Mouse (Mus musculus) embryonic facial prominence, embryonic 11.5 days (tissue): ENCODE data around the gene Otulin. TPM values are rescaled to one million over a fixed set of nuclear protein-coding genes. Genes with fewer than 3 reads are reported as not detected.

Experiments used
- ATAC-seq: fragments of 200-750 bp; cut with Nextera tagmentation; replicated peaks from 2 replicates; pipeline ENCODE4 v1.8.0; 2017; ENCODE audit warnings: low read depth; ENCODE audit not compliant: insufficient number of reproducible peaks, low FRiP score, low TSS enrichment
- DNase-seq: peaks from one replicate; pipeline ENCODE4 v3.0.0-alpha.2; 2015; ENCODE audit warnings: low spot score
- H3K27ac ChIP-seq: fragments of 300-500 bp; sonication (generic); replicated peaks from 2 replicates; pipeline ENCODE4 v1.5.1; 2014; ENCODE audit warnings: mild to moderate bottlenecking, low read depth, low read length, control low read depth
- H3K27me3 ChIP-seq: fragments of 300-500 bp; sonication (generic); 2 replicates; pipeline ENCODE4 v1.6.1; 2014; ENCODE audit warnings: mild to moderate bottlenecking, low read length, moderate library complexity, mixed read lengths; ENCODE audit not compliant: control insufficient read depth, insufficient read depth
- H3K36me3 ChIP-seq: fragments of 300-500 bp; sonication (generic); replicated peaks from 2 replicates; pipeline ENCODE4 v1.6.1; 2014; ENCODE audit warnings: low read depth, mild to moderate bottlenecking, low read length, moderate library complexity, mixed read lengths; ENCODE audit not compliant: control insufficient read depth, insufficient read depth
- H3K4me1 ChIP-seq: fragments of 300-500 bp; sonication (generic); 2 replicates; pipeline ENCODE4 v1.6.1; 2014; ENCODE audit warnings: low read length, mixed read lengths; ENCODE audit not compliant: control insufficient read depth, insufficient read depth
- H3K4me2 ChIP-seq: fragments of 300-500 bp; sonication (generic); 2 replicates; pipeline ENCODE4 v1.6.1; 2014; ENCODE audit warnings: low read depth, mild to moderate bottlenecking, control low read depth, low read length, moderate library complexity
- H3K4me3 ChIP-seq: fragments of 300-500 bp; sonication (generic); 2 replicates; pipeline ENCODE4 v1.5.1; 2014; ENCODE audit warnings: low read depth, low read length, control low read depth
- H3K9ac ChIP-seq: fragments of 300-500 bp; sonication (generic); replicated peaks from 2 replicates; pipeline ENCODE4 v1.6.1; 2014; ENCODE audit warnings: mild to moderate bottlenecking, control low read depth, low read length
- H3K9me3 ChIP-seq: fragments of 300-500 bp; sonication (generic); replicated peaks from 2 replicates; pipeline ENCODE4 v1.6.1; 2016; ENCODE audit warnings: mild to moderate bottlenecking, low read length, inconsistent platforms, mixed read lengths; ENCODE audit not compliant: control insufficient read depth
- WGBS: fragments of 180-500 bp; shearing (Covaris S2); extraction: QIAGEN DNeasy Blood & Tissue Kit; methylation state at CpG from one replicate; pipeline ENCODE4 v1.1.7; 2014; 5-methylcytosine and 5-hydroxymethylcytosine counted together
- polyA plus RNA-seq: library from polyadenylated mRNA; unstranded; fragments of >200 nt; fragmentation: Nextera tagmentation; extraction: Ambion mirVana; gene quantifications from 2 replicates; pipeline ENCODE4 v1.2.1, GENCODE M21; 2014

Gene Otulin
- polyA plus RNA-seq, 1 experiment from 2014 or later, result 38.0 TPM

DNA sequence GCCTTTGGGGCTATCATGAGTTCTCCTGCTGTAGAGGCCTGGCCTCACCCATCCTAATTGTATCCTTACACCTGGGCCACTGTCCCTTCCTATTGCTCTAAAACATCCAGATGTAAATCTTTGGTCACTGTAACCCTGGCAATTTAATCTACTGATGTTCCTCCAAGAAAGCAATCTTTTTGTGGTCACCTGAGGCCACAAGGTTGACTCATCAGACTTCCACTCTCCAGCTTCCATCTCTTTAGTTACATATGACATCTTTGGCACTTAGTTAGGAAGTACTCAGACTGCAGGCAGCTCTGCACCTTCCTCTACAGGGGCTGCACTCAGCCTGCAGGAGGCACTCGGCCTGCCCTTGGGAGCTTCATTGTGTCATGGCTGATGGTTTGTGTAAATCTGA, 53.6 kb downstream of the Otulin start:
- Histone ChIP-seq H3K4me2 (no peak overlapping the region), H3K4me3 (no peak overlapping the region), H3K27me3 (no peaks in the 10 kb centered on the region), H3K9ac (no peak overlapping the region), H3K9me3 (no peaks in the 10 kb centered on the region), H3K27ac (no peak overlapping the region), H3K4me1 (no peaks in the 10 kb centered on the region), H3K36me3 (no peaks in the 10 kb centered on the region)
- 79% methylated on average over 1 of the region's 1 CpGs for WGBS
- ATAC-seq, result no peak
- DNase-seq, result no peak

DNA sequence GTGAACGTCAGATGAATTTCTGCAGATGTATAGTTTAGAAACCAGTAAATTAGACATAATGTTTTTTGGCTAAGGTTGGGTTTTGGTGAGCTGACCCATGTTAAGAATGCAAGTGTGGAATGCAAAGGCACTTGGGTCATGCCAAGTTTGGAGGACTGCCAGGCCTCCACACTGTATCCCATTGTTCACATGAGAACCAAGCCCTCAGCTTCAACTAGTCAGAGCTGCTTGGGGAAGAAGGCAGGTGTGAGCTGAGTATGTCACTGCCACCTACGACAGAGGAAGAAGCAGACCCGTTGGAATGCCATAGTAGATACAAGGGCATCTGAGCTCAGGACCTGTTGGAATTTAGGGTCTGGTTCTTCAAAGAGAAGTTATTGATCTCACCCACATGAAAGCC, 54.6 kb downstream of the Otulin start:
- Histone ChIP-seq H3K9ac (no peak overlapping the region), H3K27me3 (no peaks in the 10 kb centered on the region), H3K36me3 (no peaks in the 10 kb centered on the region), H3K9me3 (no peaks in the 10 kb centered on the region), H3K4me3 (no peak overlapping the region), H3K27ac (no peak overlapping the region), H3K4me2 (no peak overlapping the region), H3K4me1 (no peaks in the 10 kb centered on the region)
- ATAC-seq (no peak), DNase-seq (no peak)
- WGBS, result 84% methylated on average over 3 of the region's 3 CpGs

- no peak overlapping the region for H3K4me3 ChIP-seq
- no peak overlapping the region for H3K4me2 ChIP-seq
- H3K9me3 ChIP-seq, result no peaks in the 10 kb centered on the region
- DNase-seq (no peak), ATAC-seq (no peak)
- no peaks in the 10 kb centered on the region for H3K4me1 ChIP-seq
- H3K9ac ChIP-seq, result no peak overlapping the region
- H3K27me3 ChIP-seq, result no peaks in the 10 kb centered on the region
- WGBS, result 84% methylated on average over 8 of the region's 8 CpGs
- no peaks in the 10 kb centered on the region for H3K36me3 ChIP-seq
- no peak overlapping the region for H3K27ac ChIP-seq
These were observed 55.3 kb downstream of the Otulin start for GRCm38 (mm10) chr15:27574992-27575781.

- no peak overlapping the region for H3K4me3 ChIP-seq
- H3K4me1 ChIP-seq, result no peaks in the 10 kb centered on the region
- no peak overlapping the region for H3K9ac ChIP-seq
- H3K9me3 ChIP-seq, result no peaks in the 10 kb centered on the region
- H3K27me3 ChIP-seq, result no peaks in the 10 kb centered on the region
- 82% methylated on average over 8 of the region's 8 CpGs for WGBS
- ATAC-seq, result no peak
- no peak overlapping the region for H3K4me2 ChIP-seq
- DNase-seq, result no peak
- no peaks in the 10 kb centered on the region for H3K36me3 ChIP-seq
- H3K27ac ChIP-seq, result no peak overlapping the region
These were observed 59.3 kb downstream of the Otulin start for GRCm38 (mm10) chr15:27571179-27571578.

GRCm38 (mm10) chr15:27570385-27570784, 60.1 kb downstream of the Otulin start:
- Histone ChIP-seq H3K27ac (no peak overlapping the region), H3K9me3 (no peaks in the 10 kb centered on the region), H3K4me3 (no peak overlapping the region), H3K4me1 (no peaks in the 10 kb centered on the region), H3K4me2 (no peak overlapping the region), H3K36me3 (no peaks in the 10 kb centered on the region), H3K9ac (no peak overlapping the region), H3K27me3 (no peaks in the 10 kb centered on the region)
- ATAC-seq, result no peak
- 82% methylated on average over 4 of the region's 4 CpGs for WGBS
- no peak for DNase-seq

DNA sequence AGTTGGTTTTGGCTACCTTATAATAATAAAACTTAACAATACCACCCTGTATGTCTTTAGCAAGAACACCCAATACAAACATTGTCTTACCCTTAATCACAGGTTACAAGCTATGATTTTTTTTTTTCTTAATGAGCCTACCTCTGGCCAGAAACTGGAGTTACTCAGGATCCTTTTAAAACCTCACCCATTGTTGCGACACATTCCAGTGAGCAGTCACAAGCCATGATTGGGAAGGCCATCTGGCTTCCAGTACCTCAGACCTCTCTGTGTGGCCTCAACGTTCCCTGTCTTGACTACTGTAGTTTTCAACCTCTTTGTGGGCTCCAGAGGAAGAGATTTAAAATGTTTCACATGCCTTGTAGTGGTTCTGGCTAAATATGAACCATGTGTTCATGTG, 60.6 kb downstream of the Otulin start:
- no peak overlapping the region for H3K27ac ChIP-seq
- no peaks in the 10 kb centered on the region for H3K27me3 ChIP-seq
- H3K36me3 ChIP-seq, result no peaks in the 10 kb centered on the region
- H3K4me1 ChIP-seq, result no peaks in the 10 kb centered on the region
- no peak overlapping the region for H3K4me3 ChIP-seq
- no peak overlapping the region for H3K4me2 ChIP-seq
- 46% methylated on average over 2 of the region's 2 CpGs for WGBS
- no peak overlapping the region for H3K9ac ChIP-seq
- no peaks in the 10 kb centered on the region for H3K9me3 ChIP-seq
- ATAC-seq, result no peak
- DNase-seq, result peak; percentile 44

GRCm38 (mm10) chr15:27568371-27568770, 62.1 kb downstream of the Otulin start:
- WGBS, result 89% methylated on average over 6 of the region's 6 CpGs
- Histone ChIP-seq H3K36me3 (no peaks in the 10 kb centered on the region), H3K4me2 (no peak overlapping the region), H3K9ac (no peak overlapping the region), H3K9me3 (no peaks in the 10 kb centered on the region), H3K27me3 (no peaks in the 10 kb centered on the region), H3K4me1 (no peaks in the 10 kb centered on the region), H3K27ac (no peak overlapping the region), H3K4me3 (no peak overlapping the region)
- DNase-seq (no peak), ATAC-seq (no peak)

- no peak for DNase-seq
- no peak overlapping the region for H3K4me2 ChIP-seq
- H3K4me3 ChIP-seq, result no peak overlapping the region
- no peak overlapping the region for H3K27ac ChIP-seq
- no peak for ATAC-seq
- H3K36me3 ChIP-seq, result no peaks in the 10 kb centered on the region
- H3K27me3 ChIP-seq, result no peaks in the 10 kb centered on the region
- H3K4me1 ChIP-seq, result no peaks in the 10 kb centered on the region
- no peak overlapping the region for H3K9ac ChIP-seq
- 83% methylated on average over 16 of the region's 16 CpGs for WGBS
- no peaks in the 10 kb centered on the region for H3K9me3 ChIP-seq
These were observed 63.1 kb downstream of the Otulin start for GRCm38 (mm10) chr15:27567356-27567755.
